Mouse (Mus musculus): Measurements from ENCODE around the gene Emd.

The Emd gene

GRCm38 (mm10) chrX:74273422-74274322 lies 19.2 kb downstream of the Emd start:
- no peak for DNase-seq (ENCODE audit: extremely low read depth, low read depth, low spot score)

GRCm38 (mm10) chrX:74277916-74278315 lies 23.4 kb downstream of the Emd start:
- no peak for DNase-seq (ENCODE audit: extremely low read depth, low read depth, low spot score)

- no peak for DNase-seq (ENCODE audit: extremely low read depth, low read depth, low spot score)
Observed at GRCm38 (mm10) chrX:74281041-74281731, 26.7 kb downstream of the Emd start.

GRCm38 (mm10) chrX:74281732-74282394 lies 27.4 kb downstream of the Emd start, which contains the start of the genes Taz and Dnase1l1:
Gene Taz, plus strand, starts transcription at chrX:74281912.
Gene Dnase1l1, minus strand, starts transcription at chrX:74282337.
- DNase-seq (ENCODE audit: extremely low read depth, low read depth, low spot score): peak; percentile 40

GRCm38 (mm10) chrX:74282395-74283091 lies 28.1 kb downstream of the Emd start:
- DNase-seq (ENCODE audit: extremely low read depth, low read depth, low spot score): no peak

- DNase-seq (ENCODE audit: extremely low read depth, low read depth, low spot score): no peak
Observed at GRCm38 (mm10) chrX:74283092-74283437, 28.6 kb downstream of the Emd start.

GRCm38 (mm10) chrX:74293431-74293830 lies 38.9 kb downstream of the Emd start:
- no peak for DNase-seq (ENCODE audit: extremely low read depth, low read depth, low spot score)

- DNase-seq (ENCODE audit: extremely low read depth, low read depth, low spot score): peak; percentile 45
Observed at GRCm38 (mm10) chrX:74296538-74297448, 42.3 kb downstream of the Emd start, which contains the start of gene Atp6ap1. Gene Atp6ap1, plus strand, starts transcription at chrX:74297097.

GRCm38 (mm10) chrX:74298348-74298747 lies 43.9 kb downstream of the Emd start:
- no peak for DNase-seq (ENCODE audit: extremely low read depth, low read depth, low spot score)

- DNase-seq (ENCODE audit: extremely low read depth, low read depth, low spot score): no peak
Observed at GRCm38 (mm10) chrX:74299721-74300120, 45.2 kb downstream of the Emd start.

GRCm38 (mm10) chrX:74304867-74305700 lies 50.6 kb downstream of the Emd start, which contains the start of gene Gdi1:
Gene Gdi1, plus strand, starts transcription at chrX:74304998.
- no peak for DNase-seq (ENCODE audit: extremely low read depth, low read depth, low spot score)

Measured in fat pad, adult 2 months (tissue).